Mouse (Mus musculus) bone marrow macrophage, adult 2 months (primary cell): Measurements from ENCODE around the gene Cnst.

Experiments
- CTCF ChIP-seq: IDR thresholded peaks from 2 replicates; pipeline ENCODE4 v1.5.1; 2012; ENCODE audit warnings: low read depth, mild to moderate bottlenecking, low read length, moderate library complexity
- POLR2A ChIP-seq: IDR thresholded peaks from 2 replicates; pipeline ENCODE4 v1.6.1; 2012; ENCODE audit warnings: mild to moderate bottlenecking, low read depth, low read length, borderline replicate concordance

GRCm38 (mm10) chr1:179563211-179563610 is 17.0 kb downstream of the Cnst start:
- TF ChIP-seq CTCF = no peak
- no peak for TF ChIP-seq POLR2A
